Mouse (Mus musculus): ENCODE measurements at regions not wholly inside any gene's neighbourhood (a gene's known extent, or its start where the extent isn't known, plus 50 kb on each side); places are given as distances from the start of the nearest gene placed in this dataset.

DNA sequence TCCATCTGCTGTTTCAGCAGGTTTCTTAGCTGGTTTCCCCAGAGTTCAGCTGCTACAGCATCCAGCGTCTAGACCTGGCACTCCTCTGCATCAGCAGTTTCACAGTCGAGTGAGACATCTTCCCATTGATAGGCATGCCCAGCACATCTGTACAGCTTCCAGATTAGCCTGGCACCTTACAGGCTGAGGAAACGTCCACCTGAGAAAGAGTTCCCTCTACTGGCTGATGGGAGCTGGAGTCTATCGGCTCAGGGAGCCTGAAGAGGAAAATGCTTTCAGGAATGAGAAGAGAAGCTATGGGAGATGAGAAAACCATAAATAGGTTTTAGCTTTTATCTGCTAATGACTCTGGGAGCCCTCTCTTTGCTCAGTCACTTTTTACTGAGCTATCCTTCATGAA is 199.4 kb downstream of the Snx10 start:
- H3K79me2 ChIP-seq (ENCODE audit: control insufficient read depth, insufficient read depth), result no peaks in the 10 kb centered on the region
- H3K36me3 ChIP-seq (ENCODE audit: control insufficient read depth, insufficient read depth), result no peaks in the 10 kb centered on the region
- no peaks in the 10 kb centered on the region for H3K27me3 ChIP-seq (ENCODE audit: control insufficient read depth, insufficient read depth, insufficient read length)
- H3K4me3 ChIP-seq, result no peak overlapping the region
- H3K4me2 ChIP-seq (ENCODE audit: low read depth), result no peak overlapping the region
- no peak overlapping the region for H3ac ChIP-seq (ENCODE audit: control insufficient read depth, insufficient read length)
- TF ChIP-seq MAX (IDR thresholded peaks at IDR 0.05; ENCODE audit: low read depth), result no peak
- TF ChIP-seq CEBPB (IDR thresholded peaks at IDR 0.05; ENCODE audit: insufficient read depth, poor library complexity, severe bottlenecking), result no peak
- no peak for TF ChIP-seq MYOD1 (IDR thresholded peaks at IDR 0.05; ENCODE audit: control insufficient read depth in 1 of 3, insufficient read length in 2 of 3, low read depth in 2 of 3)
- no peak for TF ChIP-seq MYOG (IDR thresholded peaks at IDR 0.05; ENCODE audit: control insufficient read depth in 1 of 3, insufficient read depth in 1 of 3, insufficient read length in 2 of 3, low read depth in 2 of 3)
- TF ChIP-seq POLR2A (IDR thresholded peaks at IDR 0.05; ENCODE audit: insufficient read length, low read depth), result no peak
- no peak for TF ChIP-seq TCF3 (IDR thresholded peaks at IDR 0.05; ENCODE audit: insufficient read length, low read depth)
- no peak for TF ChIP-seq USF1 (IDR thresholded peaks at IDR 0.05; ENCODE audit: low read depth)
- no peak for TF ChIP-seq SRF (IDR thresholded peaks at IDR 0.05; ENCODE audit: control insufficient read depth, insufficient read length, low read depth)
- TF ChIP-seq REST (IDR thresholded peaks at IDR 0.05; ENCODE audit: insufficient read depth, insufficient read length), result no peak
- TF ChIP-seq POLR2AphosphoS2 (IDR thresholded peaks at IDR 0.05; ENCODE audit: insufficient read length, low read depth), result no peak
- TF ChIP-seq TCF12 (IDR thresholded peaks at IDR 0.05; ENCODE audit: insufficient read depth, poor library complexity, severe bottlenecking), result no peak
- TF ChIP-seq E2F4 (IDR thresholded peaks at IDR 0.05; ENCODE audit: insufficient read depth), result no peak

DNA sequence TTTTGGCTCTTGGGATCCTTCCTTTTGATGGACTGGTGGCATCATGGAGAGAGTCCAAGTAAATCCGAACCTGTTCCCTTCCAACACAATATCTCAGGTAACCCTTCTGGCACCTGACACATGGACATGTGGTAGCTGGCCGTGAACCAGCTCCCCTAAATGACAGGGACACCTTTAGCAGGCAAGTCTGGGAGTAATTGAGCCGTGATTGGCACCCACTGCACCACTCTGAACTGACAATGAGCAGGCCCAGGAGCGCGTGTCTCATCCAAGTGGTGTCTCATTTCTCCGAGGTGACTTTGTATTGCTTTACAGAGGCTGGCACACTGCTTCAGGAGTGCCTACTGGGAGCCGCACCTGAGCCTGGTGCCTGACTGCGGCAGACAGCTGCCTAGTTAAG is 203.5 kb downstream of the Snx10 start:
- H3K4me3 ChIP-seq, result no peak overlapping the region
- TF ChIP-seq TCF12 (IDR thresholded peaks at IDR 0.05; ENCODE audit: insufficient read depth, poor library complexity, severe bottlenecking) (no peak), MYOD1 (IDR thresholded peaks at IDR 0.05; ENCODE audit: control insufficient read depth in 1 of 3, insufficient read length in 2 of 3, low read depth in 2 of 3) (no peak), POLR2AphosphoS2 (IDR thresholded peaks at IDR 0.05; ENCODE audit: insufficient read length, low read depth) (no peak), REST (IDR thresholded peaks at IDR 0.05; ENCODE audit: insufficient read depth, insufficient read length) (no peak), E2F4 (IDR thresholded peaks at IDR 0.05; ENCODE audit: insufficient read depth) (no peak), USF1 (IDR thresholded peaks at IDR 0.05; ENCODE audit: low read depth) (no peak)
- no peaks in the 10 kb centered on the region for H3K27me3 ChIP-seq (ENCODE audit: control insufficient read depth, insufficient read depth, insufficient read length)
- H3ac ChIP-seq (ENCODE audit: control insufficient read depth, insufficient read length), result no peak overlapping the region
- no peaks in the 10 kb centered on the region for H3K79me2 ChIP-seq (ENCODE audit: control insufficient read depth, insufficient read depth)
- H3K36me3 ChIP-seq (ENCODE audit: control insufficient read depth, insufficient read depth), result no peaks in the 10 kb centered on the region
- H3K4me2 ChIP-seq (ENCODE audit: low read depth), result no peak overlapping the region

DNA sequence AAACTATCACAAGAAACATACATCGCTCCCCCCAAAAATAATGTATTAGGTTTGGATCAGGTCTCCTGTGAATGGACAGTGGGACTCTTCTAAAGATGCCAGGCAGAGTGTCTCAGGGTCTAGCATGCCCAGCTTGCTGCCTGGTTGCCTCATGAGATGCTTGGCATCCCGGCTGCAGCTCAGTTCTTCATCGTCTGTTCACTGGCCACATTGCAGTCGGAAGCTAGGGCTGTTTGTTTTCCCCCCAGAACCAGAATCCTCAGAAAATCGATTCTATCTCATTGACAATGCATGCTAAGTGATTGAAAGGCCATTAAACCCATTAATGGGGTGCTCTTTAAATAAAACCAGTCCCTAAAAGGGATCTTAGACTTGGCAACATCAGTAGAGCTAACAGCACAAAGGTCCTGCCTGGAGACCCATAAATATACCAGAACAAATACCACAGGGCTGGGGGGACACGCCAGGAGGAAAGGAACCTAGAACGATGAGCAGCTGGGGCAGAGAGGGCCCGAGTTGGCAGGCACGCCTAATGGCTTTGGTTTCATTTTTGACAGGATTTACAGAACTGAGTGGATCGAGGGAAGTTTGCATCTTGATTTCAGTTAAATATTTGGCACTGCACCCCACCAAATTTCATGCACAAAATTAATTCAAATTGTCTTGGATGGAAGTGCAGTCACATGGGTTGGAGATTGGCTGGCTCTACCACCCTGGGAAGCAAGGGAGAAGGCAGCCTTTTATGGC is 205.3 kb downstream of the Snx10 start:
- Histone ChIP-seq H3K36me3 (ENCODE audit: control insufficient read depth, insufficient read depth) (no peaks in the 10 kb centered on the region), H3K79me2 (ENCODE audit: control insufficient read depth, insufficient read depth) (no peaks in the 10 kb centered on the region), H3K4me2 (ENCODE audit: low read depth) (peak overlapping the region; percentile 37), H3K4me3 (no peak overlapping the region), H3K27me3 (ENCODE audit: control insufficient read depth, insufficient read depth, insufficient read length) (no peaks in the 10 kb centered on the region), H3ac (ENCODE audit: control insufficient read depth, insufficient read length) (no peak overlapping the region)
- no peak for TF ChIP-seq TCF3 (IDR thresholded peaks at IDR 0.05; ENCODE audit: insufficient read length, low read depth)
- TF ChIP-seq POLR2AphosphoS2 (IDR thresholded peaks at IDR 0.05; ENCODE audit: insufficient read length, low read depth), result no peak
- TF ChIP-seq REST (IDR thresholded peaks at IDR 0.05; ENCODE audit: insufficient read depth, insufficient read length), result no peak
- TF ChIP-seq MYOD1 (IDR thresholded peaks at IDR 0.05; ENCODE audit: control insufficient read depth in 1 of 3, insufficient read length in 2 of 3, low read depth in 2 of 3), result no peak
- no peak for TF ChIP-seq CEBPB (IDR thresholded peaks at IDR 0.05; ENCODE audit: insufficient read depth, poor library complexity, severe bottlenecking)
- TF ChIP-seq E2F4 (IDR thresholded peaks at IDR 0.05; ENCODE audit: insufficient read depth), result no peak
- no peak for TF ChIP-seq SRF (IDR thresholded peaks at IDR 0.05; ENCODE audit: control insufficient read depth, insufficient read length, low read depth)
- TF ChIP-seq USF1 (IDR thresholded peaks at IDR 0.05; ENCODE audit: low read depth), result no peak
- TF ChIP-seq MAX (IDR thresholded peaks at IDR 0.05; ENCODE audit: low read depth), result no peak
- TF ChIP-seq MYOG (IDR thresholded peaks at IDR 0.05; ENCODE audit: control insufficient read depth in 1 of 3, insufficient read depth in 1 of 3, insufficient read length in 2 of 3, low read depth in 2 of 3), result no peak
- no peak for TF ChIP-seq TCF12 (IDR thresholded peaks at IDR 0.05; ENCODE audit: insufficient read depth, poor library complexity, severe bottlenecking)
- TF ChIP-seq POLR2A (IDR thresholded peaks at IDR 0.05; ENCODE audit: insufficient read length, low read depth), result no peak

DNA sequence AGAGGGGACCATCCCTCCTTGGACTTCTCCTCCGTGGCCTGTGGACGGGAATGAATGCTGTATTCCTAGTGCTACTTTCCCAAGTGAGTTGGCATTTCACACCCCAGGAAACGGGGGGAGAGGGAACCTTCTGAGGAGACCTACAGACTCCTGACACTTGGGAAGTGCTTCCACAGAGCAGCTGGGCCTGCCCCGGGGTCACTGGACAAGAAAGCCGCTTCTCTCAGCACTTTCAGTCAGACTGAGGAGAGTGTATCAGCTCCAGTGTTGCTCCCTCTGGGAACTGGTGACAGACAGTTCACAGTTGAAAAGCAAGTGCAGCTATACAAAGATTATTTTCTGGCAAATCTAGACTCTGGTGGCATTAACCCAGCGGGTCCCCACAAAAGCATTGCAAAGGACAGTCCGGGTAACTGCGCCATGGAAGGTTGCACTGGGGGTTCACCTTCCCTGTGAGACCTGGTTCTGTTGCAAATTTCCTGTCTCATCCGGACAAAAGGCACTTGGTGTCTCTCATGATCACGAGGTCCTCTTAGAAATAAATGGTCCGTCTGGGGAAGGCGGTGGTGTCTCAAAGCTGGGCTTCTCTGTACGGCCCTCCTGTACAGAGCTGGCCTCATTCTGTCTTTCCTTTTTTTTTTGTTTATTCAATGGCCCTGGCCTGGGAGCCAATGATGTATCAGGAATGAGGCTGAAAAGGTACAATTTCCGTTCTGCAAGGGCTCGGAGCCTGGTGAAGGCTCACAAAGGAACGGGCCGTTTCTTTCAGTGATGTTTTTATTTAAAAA is 207.1 kb downstream of the Snx10 start:
- TF ChIP-seq POLR2A (IDR thresholded peaks at IDR 0.05; ENCODE audit: insufficient read length, low read depth) (no peak), SRF (IDR thresholded peaks at IDR 0.05; ENCODE audit: control insufficient read depth, insufficient read length, low read depth) (no peak), MYOG (IDR thresholded peaks at IDR 0.05; ENCODE audit: control insufficient read depth in 1 of 3, insufficient read depth in 1 of 3, insufficient read length in 2 of 3, low read depth in 2 of 3) (no peak), MAX (IDR thresholded peaks at IDR 0.05; ENCODE audit: low read depth) (no peak), TCF12 (IDR thresholded peaks at IDR 0.05; ENCODE audit: insufficient read depth, poor library complexity, severe bottlenecking) (no peak)
- H3ac ChIP-seq (ENCODE audit: control insufficient read depth, insufficient read length), result no peak overlapping the region
- no peaks in the 10 kb centered on the region for H3K36me3 ChIP-seq (ENCODE audit: control insufficient read depth, insufficient read depth)
- H3K4me2 ChIP-seq (ENCODE audit: low read depth), result no peak overlapping the region
- no peaks in the 10 kb centered on the region for H3K79me2 ChIP-seq (ENCODE audit: control insufficient read depth, insufficient read depth)
- H3K27me3 ChIP-seq (ENCODE audit: control insufficient read depth, insufficient read depth, insufficient read length), result no peaks in the 10 kb centered on the region
- no peak overlapping the region for H3K4me3 ChIP-seq

Data from myocyte (in vitro differentiated cells).